Mouse (Mus musculus) liver (tissue): ENCODE measurements around the gene Ciita.

Experiments
- DNase-seq: peaks from one replicate; pipeline ENCODE4 v3.0.0-alpha.2; 2020; ENCODE audit warnings: mixed read lengths

Gene Ciita

GRCm38 (mm10) chr16:10475919-10476318 lies 3.9 kb upstream of the Ciita start:
- DNase-seq = no peak

DNA sequence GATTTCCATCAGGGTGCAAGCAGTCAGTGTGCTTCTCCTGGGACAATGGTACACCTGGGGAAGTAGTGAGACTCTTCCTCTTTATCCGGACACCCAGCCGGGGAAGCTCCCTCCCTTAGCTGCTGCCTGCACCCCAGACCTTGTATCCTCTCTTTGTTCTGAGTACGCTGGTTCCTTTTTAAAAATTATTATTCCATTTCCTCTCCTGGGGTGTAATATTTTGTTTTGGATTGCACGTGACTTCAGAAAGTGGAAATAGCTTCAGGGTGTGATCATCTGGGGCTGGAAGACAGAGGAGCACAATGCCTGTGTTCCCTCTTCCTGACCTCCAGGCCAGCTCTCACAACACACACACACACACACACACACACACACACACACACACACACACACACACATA lies 2.5 kb downstream of the Ciita start:
- no peak for DNase-seq

DNA sequence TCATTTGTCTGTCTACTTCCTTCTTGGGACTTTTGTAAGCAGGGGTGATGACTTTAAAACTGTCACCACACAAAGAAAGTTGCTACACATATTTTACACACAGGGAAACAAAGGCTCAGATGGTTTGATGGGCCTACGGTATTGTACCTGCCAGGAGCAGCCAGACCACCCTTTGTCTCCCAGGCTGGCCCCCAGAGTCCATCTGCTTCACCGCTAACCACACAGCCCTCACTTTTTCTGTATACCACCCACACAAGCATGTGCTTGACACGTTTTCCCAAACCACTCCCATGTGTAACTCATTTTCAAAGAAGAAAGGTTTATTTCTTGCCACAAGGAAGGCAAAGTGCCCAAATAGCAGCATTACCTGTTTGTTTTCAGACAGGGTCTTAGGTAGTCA lies 7.1 kb downstream of the Ciita start:
- no peak for DNase-seq

- DNase-seq = no peak
These were observed 8.1 kb downstream of the Ciita start for GRCm38 (mm10) chr16:10487895-10488493.

DNA sequence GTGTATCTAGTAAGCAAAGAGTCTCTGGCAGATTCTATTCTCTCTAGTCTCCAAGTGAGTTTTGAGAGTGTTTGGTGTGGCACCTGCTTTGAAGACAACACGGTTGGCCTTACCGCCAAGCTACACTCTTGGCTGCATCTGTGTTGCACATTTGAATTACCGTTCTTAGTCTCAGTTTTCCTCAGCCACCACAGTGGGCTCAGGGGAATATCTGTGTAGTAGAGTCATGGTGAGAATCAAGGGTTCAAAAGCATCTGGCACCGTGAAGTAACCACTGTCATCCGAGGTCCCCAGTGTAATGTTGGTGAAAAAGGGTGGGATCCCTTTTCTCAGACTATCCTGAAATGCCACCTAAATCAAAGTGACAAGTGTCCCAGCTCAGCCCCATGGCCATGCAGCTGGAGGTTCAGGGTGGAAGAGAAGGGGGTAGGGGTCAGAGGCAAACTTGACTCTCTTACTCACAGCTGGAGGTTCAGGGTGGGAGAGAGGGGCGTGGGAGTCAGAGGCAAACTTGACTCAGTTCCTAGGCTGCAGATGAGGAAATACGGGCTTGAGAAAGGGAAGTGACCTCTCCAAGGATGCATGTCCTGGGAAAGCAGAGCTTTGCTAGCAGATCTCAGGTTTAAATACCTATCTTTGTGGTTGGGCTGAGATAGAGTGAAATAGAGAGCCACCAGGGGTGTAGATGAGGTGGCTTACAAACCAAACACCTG lies 9.1 kb downstream of the Ciita start:
- DNase-seq = no peak

DNA sequence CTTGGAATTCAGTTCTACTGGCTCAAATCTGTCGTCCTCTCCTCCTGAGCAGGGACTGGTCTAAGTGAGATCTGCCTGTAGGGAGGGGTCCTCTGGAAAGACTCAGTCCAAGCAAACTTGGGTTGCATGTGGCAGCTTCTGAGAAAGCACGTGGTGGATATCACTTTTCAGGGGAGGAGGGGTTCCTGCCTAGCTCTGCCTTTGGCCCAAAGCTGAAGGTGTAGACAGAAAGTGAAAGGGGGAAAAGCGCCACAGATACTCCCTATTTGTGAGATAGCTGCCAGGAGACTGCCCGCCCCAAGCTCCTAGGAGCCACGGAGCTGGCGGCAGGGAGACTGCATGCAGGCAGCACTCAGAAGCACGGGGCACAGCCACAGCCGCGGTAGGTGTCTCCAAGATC lies 9.6 kb downstream of the Ciita start:
- DNase-seq = no peak

DNA sequence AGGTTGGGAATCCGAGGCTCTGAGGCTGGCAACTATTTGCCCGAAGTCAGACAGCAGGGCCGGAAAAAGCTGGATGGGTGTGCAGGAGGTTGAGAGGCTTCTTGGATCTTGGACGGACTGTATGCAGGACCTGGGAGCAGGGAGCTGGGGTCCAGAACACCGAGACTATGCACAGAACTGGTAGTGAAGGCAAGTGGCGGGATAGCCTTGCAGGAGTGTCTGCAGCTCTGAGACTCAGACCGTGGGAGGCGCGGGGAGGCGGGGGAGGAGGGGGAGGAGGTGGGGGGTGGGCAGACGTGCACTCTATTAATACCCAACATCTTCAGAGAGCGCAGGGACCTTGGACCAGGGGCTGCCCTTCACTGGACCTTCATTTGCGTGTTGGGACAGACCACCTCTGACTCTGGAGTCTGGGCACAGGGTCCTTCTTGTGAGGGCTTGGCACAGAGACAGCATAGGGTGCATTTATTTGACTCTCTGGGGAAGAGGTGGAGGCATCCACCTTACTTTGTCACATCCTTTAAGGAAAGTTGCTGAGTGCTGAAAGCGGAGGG lies 10.1 kb downstream of the Ciita start:
- DNase-seq = no peak

- DNase-seq = no peak
These were observed 10.8 kb downstream of the Ciita start for GRCm38 (mm10) chr16:10490503-10491150.

DNA sequence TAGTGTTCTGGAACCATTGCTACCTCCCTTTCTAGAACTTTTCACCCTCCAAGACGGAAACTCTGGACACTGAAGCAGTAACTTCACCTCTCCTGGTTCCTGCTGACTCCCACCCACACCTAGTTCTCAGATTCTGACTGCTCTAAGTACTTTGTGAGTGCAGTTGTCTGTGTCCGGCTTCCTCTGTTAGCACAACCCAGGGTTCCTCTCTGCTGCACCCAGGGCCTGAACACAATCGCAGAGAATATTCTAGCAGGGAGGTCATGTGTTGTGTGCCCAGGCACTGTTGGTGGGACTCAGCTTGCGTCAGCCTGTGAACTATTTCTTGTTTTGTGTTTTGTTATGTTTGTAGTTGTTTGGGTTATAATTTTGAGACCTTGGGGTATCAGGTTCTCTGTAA lies 11.9 kb downstream of the Ciita start:
- DNase-seq = no peak

GRCm38 (mm10) chr16:10492587-10492986 lies 12.7 kb downstream of the Ciita start:
- no peak for DNase-seq

DNA sequence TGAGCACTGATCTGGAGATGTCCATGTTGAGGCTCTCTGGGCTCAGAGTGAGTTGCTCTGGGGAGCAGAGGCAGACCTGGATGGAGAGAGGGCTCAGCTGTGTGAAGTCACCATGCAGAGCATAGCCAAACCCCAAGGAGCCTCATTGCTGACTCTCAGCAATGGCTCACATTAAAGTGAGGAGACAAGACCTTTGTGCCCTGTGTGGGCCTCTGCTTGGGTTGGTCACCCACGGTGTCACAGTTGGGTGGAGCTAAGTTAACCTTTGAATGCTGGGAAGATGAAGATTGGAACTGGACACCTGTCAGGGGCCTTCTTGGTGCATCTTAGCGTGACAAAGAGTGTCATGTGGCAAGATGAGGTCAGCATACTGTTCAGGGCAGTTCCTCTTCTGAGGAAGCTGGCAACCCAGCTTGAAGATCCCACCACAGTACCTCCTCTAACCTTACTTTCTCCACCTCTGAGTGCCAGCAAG lies 16.0 kb downstream of the Ciita start:
- no peak for DNase-seq

DNA sequence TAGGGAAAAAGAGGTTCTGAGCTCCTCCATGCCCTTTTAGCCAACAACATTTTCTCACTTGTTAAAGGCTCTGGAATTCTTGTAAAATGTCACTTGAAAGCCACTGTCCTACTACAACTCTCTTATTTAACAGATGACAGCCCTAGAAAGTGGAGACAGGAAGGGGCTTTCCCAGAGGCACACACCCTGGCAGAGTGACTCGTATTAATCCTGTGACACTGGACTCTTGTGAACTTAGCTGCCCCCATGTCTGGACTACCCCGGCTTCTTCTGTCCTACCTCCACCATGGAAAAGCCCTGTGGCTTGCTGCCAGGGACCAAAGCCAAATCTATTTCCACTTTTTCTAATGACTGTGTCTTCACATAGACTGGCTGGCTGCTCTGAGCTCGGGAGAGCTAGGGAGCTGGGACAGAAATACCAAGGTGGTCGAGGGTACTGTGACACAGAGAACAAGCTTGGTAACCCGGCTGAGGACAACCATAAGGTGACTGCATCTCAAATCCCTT lies 18.3 kb downstream of the Ciita start:
- no peak for DNase-seq

DNA sequence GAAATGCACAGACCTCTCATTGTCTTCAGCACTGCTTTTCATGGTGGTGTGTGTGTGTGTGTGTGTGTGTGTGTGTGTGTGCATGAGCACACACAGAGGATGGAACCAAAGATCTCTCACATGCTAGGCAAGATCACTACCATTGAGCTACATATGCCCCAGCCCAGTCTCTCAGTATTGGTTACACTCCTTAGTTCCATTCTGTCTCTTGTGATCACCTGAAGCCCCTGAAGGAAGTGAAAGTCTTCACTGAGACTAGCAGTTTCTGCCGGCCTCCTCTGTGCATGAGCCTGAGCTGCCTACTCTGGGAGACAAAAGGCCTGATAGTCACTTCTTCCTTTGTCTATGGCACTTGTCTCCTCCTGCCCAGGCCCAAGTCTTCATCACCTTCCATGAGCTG lies 19.3 kb downstream of the Ciita start:
- DNase-seq = no peak

- peak; percentile 57 for DNase-seq
These were observed 22.0 kb downstream of the Ciita start for GRCm38 (mm10) chr16:10501865-10502264.

GRCm38 (mm10) chr16:10503058-10503457 lies 23.2 kb downstream of the Ciita start:
- DNase-seq = no peak

DNA sequence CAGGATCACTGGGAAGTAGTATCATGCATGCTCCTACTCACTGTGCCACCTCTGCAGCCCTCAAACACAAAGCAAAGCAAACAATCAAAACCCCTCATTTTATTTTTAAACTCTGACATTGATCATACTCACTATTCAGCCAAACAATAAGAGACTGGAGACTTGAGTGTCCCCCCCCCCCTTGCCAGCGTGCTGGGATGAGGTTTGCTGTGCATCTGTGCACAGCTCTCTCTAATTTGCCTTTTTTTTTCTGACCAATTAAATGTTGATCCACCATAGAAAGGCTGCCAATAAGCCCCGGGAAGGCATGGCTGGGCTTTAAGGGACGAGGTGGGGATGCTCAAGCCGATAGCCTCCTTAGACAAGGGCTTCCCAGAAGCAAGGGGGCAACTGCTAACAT lies 27.6 kb downstream of the Ciita start:
- no peak for DNase-seq

DNA sequence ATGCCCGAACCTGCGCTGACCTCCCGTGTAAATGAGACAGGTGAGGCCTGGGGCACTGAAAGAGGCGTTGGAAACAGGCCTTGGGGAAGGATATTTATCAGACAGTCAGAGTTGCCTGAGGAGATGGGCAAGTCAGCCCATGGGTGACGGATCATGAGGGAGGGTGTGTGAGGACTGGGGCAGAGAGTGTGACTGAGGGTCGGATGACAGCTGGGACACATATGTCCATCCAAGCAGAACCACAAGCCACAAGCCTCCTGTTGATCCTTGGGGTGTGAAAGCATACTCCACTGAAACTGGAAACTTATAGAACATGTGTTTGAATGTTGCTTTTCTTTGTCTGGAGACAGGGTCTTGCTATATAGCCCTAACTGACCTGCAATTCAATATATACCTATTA lies 28.8 kb downstream of the Ciita start:
- DNase-seq = no peak

DNA sequence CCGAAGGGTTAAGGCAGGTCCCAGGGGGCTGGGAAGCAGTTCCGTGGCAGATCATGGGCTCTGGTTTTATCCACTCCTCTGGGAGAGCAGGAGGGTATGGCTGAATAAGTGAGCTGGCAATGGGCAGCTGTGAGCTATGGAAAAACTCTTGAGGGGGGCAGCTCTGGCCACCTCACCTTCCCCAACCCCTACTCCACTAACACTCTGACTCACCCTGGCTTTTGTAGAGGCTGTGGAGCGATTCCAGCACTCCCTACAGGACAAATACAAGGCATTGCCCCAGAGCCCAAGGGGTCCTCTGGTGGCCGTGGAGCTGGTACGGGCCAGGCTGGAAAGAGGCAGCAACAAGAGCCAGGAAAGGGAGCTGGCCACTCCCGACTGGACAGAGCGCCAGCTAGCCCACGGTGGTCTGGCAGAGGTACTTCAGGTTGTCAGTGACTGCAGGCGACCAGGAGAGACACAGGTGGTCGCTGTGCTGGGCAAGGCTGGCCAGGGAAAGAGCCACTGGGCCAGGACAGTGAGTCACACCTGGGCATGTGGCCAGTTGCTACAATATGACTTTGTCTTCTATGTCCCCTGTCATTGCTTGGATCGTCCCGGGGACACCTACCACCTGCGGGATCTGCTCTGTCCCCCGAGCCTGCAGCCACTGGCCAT lies 30.7 kb downstream of the Ciita start:
- DNase-seq = no peak

GRCm38 (mm10) chr16:10511134-10511520 lies 31.3 kb downstream of the Ciita start:
- no peak for DNase-seq

DNA sequence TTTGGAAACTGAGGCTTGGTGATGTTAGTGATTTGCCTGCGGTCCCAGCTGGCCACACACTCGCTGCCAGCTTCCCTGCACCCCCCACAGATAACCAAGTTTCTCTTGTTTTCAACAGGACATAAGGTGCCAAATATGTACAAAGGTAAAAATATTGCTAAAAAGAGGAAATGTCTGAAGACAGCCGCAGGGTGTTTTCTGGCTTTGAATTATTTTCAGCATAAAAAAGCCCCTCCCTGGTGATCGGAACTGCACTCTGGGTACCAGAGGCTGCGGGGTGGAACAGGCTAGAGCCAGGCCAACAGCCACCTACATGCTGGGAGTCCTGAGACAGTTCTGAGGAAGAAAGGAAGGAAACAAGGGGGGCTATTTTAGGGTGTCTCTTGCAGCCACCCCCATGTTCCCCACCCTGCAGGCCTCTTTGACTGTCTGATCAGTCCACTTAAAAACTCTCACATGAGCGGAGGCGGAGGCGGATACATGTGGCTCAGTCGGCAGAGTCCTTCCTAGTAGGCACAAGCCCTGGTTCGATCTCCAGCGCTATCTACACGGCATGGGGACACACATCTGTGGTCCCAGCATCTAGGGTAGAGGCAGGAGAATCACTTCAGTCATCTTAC lies 36.2 kb downstream of the Ciita start:
- DNase-seq = no peak

DNA sequence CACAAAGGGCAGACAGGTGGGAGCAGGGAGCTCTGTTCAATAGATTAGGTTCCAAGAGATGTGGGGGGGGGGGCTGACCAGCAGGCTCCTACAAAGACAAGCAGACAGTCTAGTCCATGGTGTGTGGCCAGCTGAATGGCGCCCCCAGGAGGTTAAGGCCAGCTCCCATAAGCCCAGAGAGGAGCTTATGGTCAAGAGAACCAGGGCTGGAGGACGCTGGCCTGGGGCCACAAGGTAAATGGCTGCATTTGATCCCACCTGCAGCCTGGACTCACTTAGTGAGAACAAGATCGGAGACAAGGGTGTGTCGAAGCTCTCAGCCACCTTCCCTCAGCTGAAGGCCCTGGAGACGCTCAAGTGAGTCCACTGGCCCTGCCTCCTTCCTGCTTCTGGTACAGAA lies 38.2 kb downstream of the Ciita start:
- DNase-seq = no peak

- DNase-seq = peak; percentile 69
These were observed 41.2 kb downstream of the Ciita start for GRCm38 (mm10) chr16:10520908-10521614.
